Mouse (Mus musculus): ENCODE measurements around the gene Insl5. TPM values are rescaled to one million over a fixed set of nuclear protein-coding genes. Genes with fewer than 3 reads are reported as not detected.

The Insl5 gene
- polyA plus RNA-seq, 1 experiment from 2014 or later, result 0.30 TPM

DNA sequence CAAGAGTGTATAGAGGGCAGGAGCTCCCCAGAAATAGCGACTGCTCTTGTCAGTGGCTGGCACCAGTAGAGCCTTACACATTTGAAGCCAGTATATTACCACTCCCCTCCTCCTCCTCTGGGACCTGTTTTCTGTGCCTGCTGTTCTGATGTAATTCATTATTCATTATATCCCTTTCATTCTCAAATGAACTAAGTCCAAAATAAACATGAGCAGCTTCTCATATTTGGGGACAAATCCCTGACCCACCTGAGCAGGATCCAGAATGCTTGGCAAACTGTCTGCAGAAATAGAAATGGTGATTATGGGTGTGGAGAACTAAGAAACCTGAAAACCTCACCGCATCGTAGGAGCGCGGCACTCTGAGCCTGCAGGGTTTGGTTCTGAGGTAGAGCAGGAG is 57.0 kb downstream of the Insl5 start:
- 94% methylated on average over 5 of the region's 5 CpGs for WGBS
- ATAC-seq (replicated peaks), result no peak
- H3K9ac ChIP-seq, result no peak overlapping the region

More for the DNA sequence above, 57.0 kb downstream of the Insl5 start:
- Histone ChIP-seq H3K4me2 (no peak overlapping the region), H3K4me1 (no peaks in the 10 kb centered on the region), H3K36me3 (replicated peaks) (peaks cover 9% of the 10 kb centered on the region), H3K27ac (no peak overlapping the region), H3K27me3 (replicated peaks) (no peaks in the 10 kb centered on the region), H3K4me3 (no peak overlapping the region), H3K9me3 (no peaks in the 10 kb centered on the region)

Other genes with a start within 250 kb of the Insl5 start
- 1.3 and 1.5 TPM in 2 replicates for gene Tctex1d1, start 48.2 kb downstream of the Insl5 start, polyA plus RNA-seq (2015; fragmentation: Nextera tagmentation; extraction: Ambion mirVana)
- 27.7 and 29.9 TPM in 2 replicates for gene Mier1, start 87.5 kb upstream of the Insl5 start, polyA plus RNA-seq (2015; fragmentation: Nextera tagmentation; extraction: Ambion mirVana)
- 5.4 and 5.6 TPM in 2 replicates for gene Wdr78, start 87.7 kb upstream of the Insl5 start, polyA plus RNA-seq (2015; fragmentation: Nextera tagmentation; extraction: Ambion mirVana)
- 6.5 and 6.7 TPM in 2 replicates for gene Slc35d1, start 188.3 kb upstream of the Insl5 start, polyA plus RNA-seq (2015; fragmentation: Nextera tagmentation; extraction: Ambion mirVana)